Mouse (Mus musculus) midbrain, embryonic 13.5 days (tissue): Measurements from ENCODE around the gene Lrrc7. TPM values are rescaled to one million over a fixed set of nuclear protein-coding genes. Genes with fewer than 3 reads are reported as not detected.
A peak's percentile ranks its signal among the peaks of the same experiment; 100 is the strongest.

Source experiments
- ATAC-seq: fragments of 200-750 bp; cut with Nextera tagmentation; 2 replicates; pipeline ENCODE4 v1.8.0; 2017; ENCODE audit warnings: mild to moderate bottlenecking, moderate TSS enrichment, moderate library complexity
- H3K27ac ChIP-seq: fragments of 300-500 bp; sonication (generic); 2 replicates; pipeline ENCODE4 v1.5.1; 2015; ENCODE audit warnings: inconsistent platforms, mild to moderate bottlenecking, moderate library complexity
- H3K27me3 ChIP-seq: fragments of 300-500 bp; sonication (generic); 2 replicates; pipeline ENCODE4 v1.6.1; 2015; ENCODE audit warnings: mild to moderate bottlenecking, inconsistent platforms
- H3K36me3 ChIP-seq: fragments of 300-500 bp; sonication (generic); 2 replicates; pipeline ENCODE4 v1.6.1; 2015; ENCODE audit warnings: mild to moderate bottlenecking, inconsistent platforms
- H3K4me1 ChIP-seq: fragments of 300-500 bp; sonication (generic); replicated peaks from 2 replicates; pipeline ENCODE4 v1.6.1; 2015; ENCODE audit warnings: inconsistent platforms
- H3K4me2 ChIP-seq: fragments of 300-500 bp; sonication (generic); replicated peaks from 2 replicates; pipeline ENCODE4 v1.6.1; 2015; ENCODE audit warnings: moderate library complexity, mild to moderate bottlenecking, inconsistent platforms
- H3K4me3 ChIP-seq: fragments of 300-500 bp; sonication (generic); replicated peaks from 2 replicates; pipeline ENCODE4 v1.5.1; 2015; ENCODE audit warnings: mild to moderate bottlenecking, inconsistent platforms
- H3K9ac ChIP-seq: fragments of 300-500 bp; sonication (generic); replicated peaks from 2 replicates; pipeline ENCODE4 v1.6.1; 2015; ENCODE audit warnings: mild to moderate bottlenecking, inconsistent platforms
- H3K9me3 ChIP-seq: fragments of 300-500 bp; sonication (generic); 2 replicates; pipeline ENCODE4 v1.6.1; 2016; ENCODE audit warnings: mild to moderate bottlenecking, inconsistent platforms
- WGBS: fragments of 180-500 bp; shearing (Covaris S2); methylation state at CpG from one replicate; pipeline ENCODE4 v1.1.7; 2015; 5-methylcytosine and 5-hydroxymethylcytosine counted together
- polyA plus RNA-seq: library from polyadenylated mRNA; unstranded; fragments of >200 nt; fragmentation: Nextera tagmentation; extraction: Ambion mirVana; gene quantifications from 2 replicates; pipeline ENCODE4 v1.2.1, GENCODE M21; 2015

The Lrrc7 gene
- polyA plus RNA-seq, 1 experiment from 2014 or later, result 9.2 TPM

DNA sequence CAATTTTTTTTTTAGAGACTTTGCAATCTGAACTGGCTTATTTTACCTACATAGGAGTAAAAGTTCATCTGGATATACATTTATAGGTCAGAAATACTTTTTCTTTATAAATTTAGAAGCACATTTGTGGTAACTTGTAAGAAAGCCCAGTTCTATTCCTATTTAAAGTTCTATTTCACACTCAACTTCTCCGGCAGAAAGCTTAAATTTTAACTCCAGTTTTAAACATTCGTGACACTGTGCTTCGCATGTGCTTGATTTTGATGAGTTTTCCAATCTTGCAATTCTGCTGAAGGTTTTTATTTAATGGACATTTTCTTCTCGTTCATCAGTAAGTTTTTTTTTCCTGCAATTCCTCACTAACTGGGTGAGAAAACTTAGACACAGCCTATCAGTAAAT, 205.8 kb downstream of the Lrrc7 start:
- no peak overlapping the region for H3K27ac ChIP-seq
- ATAC-seq, result no peak
- no peak overlapping the region for H3K9ac ChIP-seq
- H3K36me3 ChIP-seq, result no peaks in the 10 kb centered on the region
- no peaks in the 10 kb centered on the region for H3K9me3 ChIP-seq
- no peaks in the 10 kb centered on the region for H3K4me1 ChIP-seq
- no peak overlapping the region for H3K4me2 ChIP-seq
- WGBS, result 95% methylated on average over 4 of the region's 4 CpGs
- H3K27me3 ChIP-seq, result no peaks in the 10 kb centered on the region
- no peak overlapping the region for H3K4me3 ChIP-seq

DNA sequence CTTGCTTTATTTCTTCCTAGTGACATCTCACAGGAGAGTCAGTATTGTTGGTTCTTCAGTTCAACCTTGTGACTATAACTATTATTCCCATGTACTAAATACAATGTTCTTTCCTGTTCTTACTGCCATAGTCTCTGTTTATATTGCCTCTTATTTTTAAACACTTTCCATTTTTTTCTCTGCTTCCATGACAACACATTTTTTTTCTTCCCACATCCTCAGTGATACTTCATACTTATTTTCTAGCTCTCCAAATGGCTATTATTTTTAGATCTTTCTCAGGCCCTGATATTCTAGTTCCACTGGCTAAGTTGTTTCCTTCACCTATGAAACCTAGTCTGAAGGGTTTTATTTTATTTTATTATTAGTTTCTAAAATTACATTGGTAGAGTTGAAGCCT, 221.2 kb downstream of the Lrrc7 start:
- Histone ChIP-seq H3K36me3 (no peaks in the 10 kb centered on the region), H3K4me3 (no peak overlapping the region), H3K27me3 (no peaks in the 10 kb centered on the region), H3K27ac (no peak overlapping the region), H3K9me3 (no peaks in the 10 kb centered on the region), H3K4me2 (no peak overlapping the region), H3K9ac (no peak overlapping the region), H3K4me1 (no peaks in the 10 kb centered on the region)
- no peak for ATAC-seq

DNA sequence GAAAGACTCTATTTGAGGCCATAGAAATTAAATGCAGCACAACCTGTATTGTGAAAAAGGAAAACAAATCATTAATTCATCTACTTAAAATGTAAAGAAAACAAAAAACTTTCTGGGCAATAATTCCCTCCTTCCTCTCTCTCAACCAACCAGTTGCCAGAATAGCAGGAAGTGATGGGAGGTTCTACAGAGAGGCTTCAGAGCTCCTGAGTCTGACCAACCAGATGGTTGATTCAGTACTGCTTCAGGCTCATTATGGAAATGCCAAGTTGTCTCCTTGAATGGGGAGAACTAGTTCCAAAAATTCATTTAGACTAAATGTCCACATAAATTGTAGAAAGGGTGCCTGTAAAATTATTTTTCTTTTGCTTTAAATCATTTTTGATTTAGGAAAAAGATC, 231.9 kb downstream of the Lrrc7 start:
- H3K9ac ChIP-seq, result no peak overlapping the region
- peaks cover 4% of the 10 kb centered on the region; the same call in 1 of the 2 replicates for H3K9me3 ChIP-seq
- no peak overlapping the region for H3K4me2 ChIP-seq
- no peak overlapping the region for H3K4me3 ChIP-seq
- H3K36me3 ChIP-seq, result no peaks in the 10 kb centered on the region
- no peak overlapping the region for H3K27ac ChIP-seq
- no peaks in the 10 kb centered on the region for H3K4me1 ChIP-seq
- no peaks in the 10 kb centered on the region for H3K27me3 ChIP-seq
- no peak for ATAC-seq

DNA sequence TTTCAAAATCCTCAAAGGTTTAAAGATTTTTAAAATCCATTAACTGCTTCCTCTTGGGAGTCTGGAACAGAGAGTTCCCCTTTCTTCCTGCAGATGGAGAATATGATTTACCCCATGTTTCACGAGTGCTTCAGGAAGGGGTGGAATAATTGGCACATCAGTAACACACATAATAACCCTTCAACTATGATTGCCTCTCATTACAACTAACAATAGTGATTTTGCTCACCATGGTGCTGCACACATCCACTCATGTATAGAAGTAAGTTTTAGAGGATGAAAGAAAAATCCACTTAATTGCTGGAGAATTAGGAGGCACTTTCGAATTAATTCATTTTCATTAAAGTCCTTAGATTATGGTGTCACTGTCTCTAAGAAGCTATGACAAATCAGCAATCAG, 251.6 kb downstream of the Lrrc7 start:
- 0 out of 2 replicates have a peak, but pooled peaks cover 3% of the 10 kb centered on the region for H3K4me1 ChIP-seq
- WGBS, result 68% methylated on average over 2 of the region's 2 CpGs
- H3K4me3 ChIP-seq, result no peak overlapping the region
- ATAC-seq, result no peak; the same call in 1 of the 2 replicates
- no peaks in the 10 kb centered on the region for H3K9me3 ChIP-seq
- H3K36me3 ChIP-seq, result no peaks in the 10 kb centered on the region
- no peak overlapping the region for H3K9ac ChIP-seq
- no peak overlapping the region for H3K4me2 ChIP-seq
- H3K27ac ChIP-seq, result no peak overlapping the region
- H3K27me3 ChIP-seq, result no peaks in the 10 kb centered on the region

DNA sequence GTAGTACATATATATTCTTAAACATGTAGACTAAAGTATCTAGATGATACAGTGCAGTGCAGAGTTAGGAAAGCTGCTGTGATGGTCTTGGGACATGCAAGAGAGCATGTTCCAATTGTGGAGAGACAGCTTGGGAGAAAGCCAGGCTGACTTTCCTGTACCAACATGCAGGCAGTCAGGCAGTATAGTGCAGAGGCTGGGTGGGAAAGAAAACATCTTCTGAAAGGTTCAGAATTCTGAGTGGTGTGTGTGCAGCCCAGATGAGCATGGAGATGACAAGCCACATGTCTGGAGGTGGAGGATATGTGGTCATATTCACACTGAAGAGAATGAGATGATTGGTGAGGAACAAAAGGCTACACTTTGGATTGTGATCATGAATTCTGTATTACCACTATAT, 254.6 kb downstream of the Lrrc7 start:
- H3K4me3 ChIP-seq, result no peak overlapping the region
- no peaks in the 10 kb centered on the region for H3K36me3 ChIP-seq
- 0 out of 2 replicates have a peak, but pooled peaks cover 3% of the 10 kb centered on the region for H3K4me1 ChIP-seq
- ATAC-seq, result no peak
- no peak overlapping the region for H3K4me2 ChIP-seq
- no peak overlapping the region for H3K9ac ChIP-seq
- no peaks in the 10 kb centered on the region for H3K27me3 ChIP-seq
- no peaks in the 10 kb centered on the region for H3K9me3 ChIP-seq
- H3K27ac ChIP-seq, result no peak overlapping the region

DNA sequence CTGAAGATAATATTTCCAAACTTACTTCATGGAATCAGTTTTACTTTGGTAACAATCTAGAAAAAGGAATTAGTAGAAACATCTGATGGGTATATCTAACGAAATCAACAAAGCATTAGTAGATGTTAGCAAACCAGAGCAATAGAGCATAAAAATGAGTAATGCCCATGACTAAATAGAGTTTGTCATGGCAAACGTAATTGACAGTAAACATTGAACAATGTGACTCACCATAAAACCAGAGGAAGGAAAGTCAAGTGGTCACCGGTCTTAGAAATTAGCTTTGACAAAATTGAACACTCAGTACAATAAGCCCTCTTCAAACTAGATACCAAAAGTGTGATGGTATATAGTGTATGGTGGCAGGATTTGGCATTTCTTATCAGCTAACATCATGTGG, 263.3 kb downstream of the Lrrc7 start:
- no peak overlapping the region for H3K4me2 ChIP-seq
- no peak overlapping the region for H3K27ac ChIP-seq
- ATAC-seq, result no peak
- H3K27me3 ChIP-seq, result no peaks in the 10 kb centered on the region
- H3K9me3 ChIP-seq, result no peaks in the 10 kb centered on the region
- no peak overlapping the region for H3K9ac ChIP-seq
- 90% methylated on average over 3 of the region's 3 CpGs for WGBS
- H3K36me3 ChIP-seq, result no peaks in the 10 kb centered on the region
- H3K4me1 ChIP-seq, result no peaks in the 10 kb centered on the region
- H3K4me3 ChIP-seq, result no peak overlapping the region

DNA sequence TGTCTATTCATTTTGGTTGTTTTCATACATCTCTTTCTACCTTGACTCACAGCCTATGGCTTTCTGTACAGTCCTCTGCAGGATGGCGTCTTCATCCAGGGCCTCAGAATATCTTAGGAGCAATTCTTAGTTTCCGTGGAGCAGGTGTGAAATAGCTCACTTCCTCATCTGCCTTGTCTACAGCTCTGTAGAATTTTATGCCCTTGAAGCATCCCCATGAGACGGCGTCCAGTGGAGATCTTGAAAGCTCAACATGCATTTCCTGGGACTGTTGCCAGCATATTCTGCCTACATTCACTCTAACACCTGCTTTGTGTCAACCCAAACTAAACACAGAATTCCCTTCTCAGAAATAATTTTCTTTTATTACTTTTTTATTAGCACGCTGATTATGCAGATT, 267.0 kb downstream of the Lrrc7 start:
- 85% methylated on average over 5 of the region's 5 CpGs for WGBS
- Histone ChIP-seq H3K4me3 (no peak overlapping the region), H3K4me2 (no peak overlapping the region), H3K27ac (no peak overlapping the region), H3K9me3 (no peaks in the 10 kb centered on the region), H3K36me3 (no peaks in the 10 kb centered on the region), H3K9ac (no peak overlapping the region), H3K27me3 (no peaks in the 10 kb centered on the region), H3K4me1 (no peaks in the 10 kb centered on the region)
- ATAC-seq, result no peak

DNA sequence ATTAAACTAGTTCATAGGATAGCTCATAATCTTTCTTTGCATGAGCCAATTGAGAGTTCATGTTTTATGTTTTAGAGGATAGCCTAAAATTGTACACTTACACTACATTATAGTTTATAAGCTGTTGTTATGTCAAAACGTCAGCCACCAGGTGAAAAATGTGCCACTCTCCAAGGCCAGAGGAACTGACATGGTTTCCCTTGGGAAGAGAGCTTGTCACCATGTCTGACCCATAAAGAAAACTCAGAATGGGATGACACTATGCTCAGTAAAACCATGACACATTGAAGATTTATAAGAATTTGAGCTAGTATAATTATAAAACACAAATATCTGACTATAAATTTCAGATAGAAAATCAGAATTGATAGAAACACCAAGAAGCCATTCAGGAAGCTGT, 277.6 kb downstream of the Lrrc7 start:
- H3K9me3 ChIP-seq, result no peaks in the 10 kb centered on the region
- no peaks in the 10 kb centered on the region for H3K27me3 ChIP-seq
- H3K4me2 ChIP-seq, result no peak overlapping the region
- H3K9ac ChIP-seq, result no peak overlapping the region
- ATAC-seq, result no peak
- H3K4me3 ChIP-seq, result no peak overlapping the region
- H3K36me3 ChIP-seq, result no peaks in the 10 kb centered on the region
- 72% methylated on average over 1 of the region's 1 CpGs for WGBS
- no peak overlapping the region for H3K27ac ChIP-seq
- no peaks in the 10 kb centered on the region for H3K4me1 ChIP-seq

DNA sequence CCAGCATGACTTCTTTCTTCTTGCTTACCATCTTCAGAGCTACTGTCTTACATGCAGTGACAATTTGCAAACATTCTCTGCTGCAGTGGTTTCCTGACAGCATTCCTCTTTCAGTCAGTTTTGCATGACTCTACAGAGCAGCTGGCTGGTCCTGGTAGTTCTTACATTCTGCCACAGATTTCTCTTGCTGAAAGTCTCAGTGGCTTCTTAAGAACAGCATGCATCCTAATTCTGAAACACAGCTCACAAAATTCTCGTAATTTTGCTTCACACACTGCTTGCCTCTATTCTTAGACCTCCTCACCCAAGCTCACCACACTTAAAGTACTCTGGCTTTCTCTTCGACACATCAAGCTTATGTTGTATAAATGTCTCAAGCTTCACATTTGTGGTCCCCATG, 283.4 kb downstream of the Lrrc7 start:
- no peak overlapping the region for H3K4me2 ChIP-seq
- H3K4me3 ChIP-seq, result no peak overlapping the region
- H3K4me1 ChIP-seq, result no peaks in the 10 kb centered on the region
- no peak overlapping the region for H3K27ac ChIP-seq
- H3K9ac ChIP-seq, result no peak overlapping the region
- H3K27me3 ChIP-seq, result no peaks in the 10 kb centered on the region
- no peaks in the 10 kb centered on the region for H3K36me3 ChIP-seq
- WGBS, result 80% methylated on average over 2 of the region's 2 CpGs
- ATAC-seq, result no peak
- no peaks in the 10 kb centered on the region for H3K9me3 ChIP-seq

DNA sequence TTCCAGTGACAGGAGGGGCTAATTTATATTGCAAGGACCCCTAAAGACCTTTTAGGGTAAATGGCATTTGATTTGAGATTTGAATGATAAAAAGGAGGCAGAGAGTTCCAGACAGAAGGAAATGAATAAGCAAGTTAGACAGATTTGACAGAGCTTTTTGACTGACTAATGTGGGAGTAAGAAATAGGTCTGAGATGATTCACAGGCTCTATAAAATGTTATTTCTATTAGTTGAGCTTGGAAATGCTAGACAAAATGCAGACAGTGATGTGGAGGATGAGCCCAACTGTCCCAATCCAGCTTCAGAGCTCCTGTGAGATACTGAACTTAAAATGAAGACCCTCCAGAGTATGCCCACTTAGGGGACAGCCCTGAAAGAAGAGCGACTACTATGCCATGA, 289.3 kb downstream of the Lrrc7 start:
- Histone ChIP-seq H3K9me3 (no peaks in the 10 kb centered on the region), H3K4me1 (no peaks in the 10 kb centered on the region)
- 93% methylated on average over 1 of the region's 1 CpGs for WGBS

DNA sequence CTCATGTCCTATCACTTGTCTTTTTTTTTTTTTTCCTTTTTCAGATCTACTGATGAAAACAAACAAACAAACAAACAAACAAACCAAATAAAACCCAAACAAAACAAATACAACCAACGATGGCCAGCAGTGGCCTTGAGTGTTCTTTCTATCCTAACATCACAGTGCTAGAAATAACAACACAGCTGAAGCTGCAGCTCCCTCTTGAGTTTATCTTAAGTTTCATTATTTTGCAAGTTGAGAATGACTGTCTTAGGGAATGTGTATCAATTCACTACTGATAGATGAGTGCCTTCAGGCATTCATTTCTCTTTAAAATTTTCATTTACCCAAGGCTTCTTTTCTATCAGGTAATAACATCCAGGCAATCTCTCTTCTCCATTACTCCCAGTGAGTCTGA, 291.1 kb downstream of the Lrrc7 start:
- no peaks in the 10 kb centered on the region for H3K36me3 ChIP-seq
- no peak overlapping the region for H3K4me3 ChIP-seq
- no peaks in the 10 kb centered on the region for H3K9me3 ChIP-seq
- H3K9ac ChIP-seq, result no peak overlapping the region
- no peak for ATAC-seq
- no peak overlapping the region for H3K4me2 ChIP-seq
- no peaks in the 10 kb centered on the region for H3K4me1 ChIP-seq
- WGBS, result 86% methylated on average over 1 of the region's 1 CpGs
- no peaks in the 10 kb centered on the region for H3K27me3 ChIP-seq
- no peak overlapping the region for H3K27ac ChIP-seq

More for the DNA sequence above, 289.3 kb downstream of the Lrrc7 start:
- no peak overlapping the region for H3K9ac ChIP-seq
- ATAC-seq, result no peak
- H3K36me3 ChIP-seq, result no peaks in the 10 kb centered on the region
- no peak overlapping the region for H3K27ac ChIP-seq
- no peak overlapping the region for H3K4me2 ChIP-seq
- no peaks in the 10 kb centered on the region for H3K27me3 ChIP-seq
- no peak overlapping the region for H3K4me3 ChIP-seq

DNA sequence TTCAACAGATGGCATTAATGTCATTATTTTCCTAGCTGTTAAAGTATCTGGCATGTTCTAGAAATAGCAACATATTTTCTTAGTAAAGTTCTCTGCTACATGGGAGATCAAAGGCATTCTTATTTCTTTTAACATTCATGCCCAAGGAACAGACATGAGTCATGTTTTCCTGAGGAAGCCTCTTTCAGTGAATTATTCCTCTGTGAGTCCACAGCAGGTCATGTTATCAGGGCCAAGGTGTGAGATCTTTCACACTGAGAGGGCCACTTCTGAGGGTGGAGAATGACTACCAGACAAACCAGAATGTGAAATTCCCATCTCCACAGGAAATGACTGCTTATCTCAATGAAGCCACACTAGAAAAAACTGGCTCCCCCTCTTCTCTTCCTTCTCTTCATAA, 309.4 kb downstream of the Lrrc7 start:
- Histone ChIP-seq H3K27me3 (no peaks in the 10 kb centered on the region), H3K36me3 (no peaks in the 10 kb centered on the region), H3K9me3 (no peaks in the 10 kb centered on the region), H3K4me2 (no peak overlapping the region), H3K4me1 (no peaks in the 10 kb centered on the region), H3K4me3 (no peak overlapping the region), H3K9ac (no peak overlapping the region), H3K27ac (no peak overlapping the region)
- ATAC-seq, result no peak

DNA sequence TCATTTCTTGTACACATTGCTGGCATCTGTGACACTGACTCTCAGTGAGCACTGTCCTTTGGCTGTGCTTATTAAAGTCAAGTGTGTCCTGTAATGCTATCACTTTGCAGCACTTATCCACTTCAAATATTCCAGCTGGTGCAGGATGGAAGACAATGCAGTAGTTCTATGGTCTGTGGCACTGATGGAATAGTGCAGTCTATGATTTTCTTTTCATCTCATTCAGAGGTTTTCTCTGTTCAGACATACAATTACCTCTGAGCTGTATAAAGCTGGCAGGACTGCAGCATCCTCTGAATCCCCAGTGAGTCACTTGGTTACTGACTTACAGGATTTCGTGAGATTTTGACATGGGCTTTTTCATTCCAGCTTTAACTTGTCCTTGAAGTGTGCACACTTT, 314.3 kb downstream of the Lrrc7 start:
- Histone ChIP-seq H3K4me1 (no peaks in the 10 kb centered on the region), H3K9ac (no peak overlapping the region), H3K36me3 (no peaks in the 10 kb centered on the region), H3K9me3 (no peaks in the 10 kb centered on the region), H3K4me2 (no peak overlapping the region), H3K27me3 (no peaks in the 10 kb centered on the region), H3K4me3 (no peak overlapping the region), H3K27ac (no peak overlapping the region)
- 80% methylated on average over 1 of the region's 1 CpGs for WGBS
- 0 out of 2 replicates have a peak, but pooled peaks have one; percentile 45 for ATAC-seq
